Mouse (Mus musculus) bone marrow macrophage, adult 2 months (primary cell): ENCODE measurements around the gene Fmn2. TPM values are rescaled to one million over a fixed set of nuclear protein-coding genes. Genes with fewer than 3 reads are reported as not detected.

Source experiments
- H3K27ac ChIP-seq: 2 replicates; pipeline ENCODE4 v1.5.1; 2012; ENCODE audit warnings: low read depth, low read length; ENCODE audit not compliant: insufficient read depth
- H3K4me1 ChIP-seq: 2 replicates; pipeline ENCODE4 v1.6.1; 2012; ENCODE audit warnings: low read length; ENCODE audit not compliant: control insufficient read depth, insufficient read depth
- H3K4me3 ChIP-seq: 2 replicates; pipeline ENCODE4 v1.5.1; 2012; ENCODE audit warnings: mild to moderate bottlenecking, low read length, moderate library complexity; ENCODE audit not compliant: insufficient read depth
- CTCF ChIP-seq: IDR thresholded peaks from 2 replicates; pipeline ENCODE4 v1.5.1; 2012; ENCODE audit warnings: low read depth, mild to moderate bottlenecking, low read length, moderate library complexity
- POLR2A ChIP-seq: IDR thresholded peaks from 2 replicates; pipeline ENCODE4 v1.6.1; 2012; ENCODE audit warnings: mild to moderate bottlenecking, low read depth, low read length, borderline replicate concordance
- polyA plus RNA-seq: library from polyadenylated mRNA; stranded (reverse); fragments of >200 nt; gene quantifications from 2 replicates; pipeline ENCODE4 v1.2.4, GENCODE M21; 2012; ENCODE audit not compliant: missing spikeins, insufficient read depth, insufficient read length

The Fmn2 gene
- polyA plus RNA-seq, 1 experiment: not detected

DNA sequence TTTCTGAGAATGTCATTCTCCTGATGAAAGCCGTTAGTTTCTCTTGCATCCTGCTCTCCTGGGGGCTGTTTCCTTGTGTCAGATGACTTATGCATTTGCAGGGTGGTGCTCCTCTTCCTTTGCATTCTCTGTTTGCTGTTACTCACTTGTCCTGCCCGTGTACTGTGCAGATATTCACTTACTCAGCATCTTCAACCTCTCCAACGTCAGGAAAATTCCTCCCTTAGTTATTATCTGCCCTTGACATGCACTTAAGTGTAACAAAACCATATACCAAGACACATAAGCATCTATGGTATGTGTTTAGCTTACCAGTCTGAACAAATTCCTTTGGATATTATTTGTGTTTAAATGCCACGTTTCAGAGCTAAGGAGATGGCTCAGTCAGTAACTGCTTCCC, 175.6 kb downstream of the Fmn2 start:
- TF ChIP-seq CTCF (no peak), POLR2A (no peak)
- no peak overlapping the region for H3K27ac ChIP-seq
- no peaks in the 10 kb centered on the region for H3K4me1 ChIP-seq
- H3K4me3 ChIP-seq: no peak overlapping the region

DNA sequence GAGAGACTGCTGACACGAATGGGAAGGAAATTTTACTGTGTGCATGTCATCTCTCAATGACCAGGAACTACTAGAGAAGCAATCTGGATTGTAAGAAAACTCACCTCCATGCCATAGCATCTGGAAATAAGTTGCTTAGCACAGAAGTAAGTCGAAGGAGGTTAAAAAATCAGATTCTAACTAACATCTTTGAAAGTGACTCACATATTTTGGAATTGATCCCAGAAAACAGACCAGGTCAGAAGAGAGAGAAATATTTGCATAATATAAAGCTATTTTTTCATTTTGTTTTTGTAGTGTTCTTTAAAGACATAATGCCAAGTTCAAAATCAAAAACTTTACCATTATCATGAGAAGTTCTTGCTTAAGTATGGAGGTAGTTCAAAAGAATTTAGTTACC, 187.7 kb downstream of the Fmn2 start:
- no peak for TF ChIP-seq CTCF
- TF ChIP-seq POLR2A: no peak
- no peak overlapping the region for H3K4me3 ChIP-seq
- no peaks in the 10 kb centered on the region for H3K4me1 ChIP-seq
- no peak overlapping the region for H3K27ac ChIP-seq

DNA sequence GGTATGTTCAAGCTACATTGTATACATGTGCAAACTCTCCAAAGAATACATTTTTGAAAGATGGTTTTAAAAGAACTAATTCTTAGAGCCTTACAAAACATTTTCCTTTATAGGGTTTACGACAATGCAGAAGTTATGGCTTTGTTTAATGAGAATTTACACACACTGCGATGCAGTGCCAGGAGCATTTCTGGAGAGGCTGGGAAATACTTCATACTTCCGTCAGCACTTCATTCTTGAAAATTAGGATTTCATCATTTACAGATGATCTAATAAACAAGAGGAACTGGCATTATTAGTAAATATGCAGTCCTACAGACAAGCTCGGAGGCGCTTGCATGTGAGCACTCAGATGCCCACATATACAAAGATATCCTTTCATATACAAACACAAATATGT, 199.2 kb downstream of the Fmn2 start:
- Histone ChIP-seq H3K4me3 (no peak overlapping the region), H3K4me1 (no peaks in the 10 kb centered on the region), H3K27ac (no peak overlapping the region)
- TF ChIP-seq POLR2A: no peak
- TF ChIP-seq CTCF: no peak

DNA sequence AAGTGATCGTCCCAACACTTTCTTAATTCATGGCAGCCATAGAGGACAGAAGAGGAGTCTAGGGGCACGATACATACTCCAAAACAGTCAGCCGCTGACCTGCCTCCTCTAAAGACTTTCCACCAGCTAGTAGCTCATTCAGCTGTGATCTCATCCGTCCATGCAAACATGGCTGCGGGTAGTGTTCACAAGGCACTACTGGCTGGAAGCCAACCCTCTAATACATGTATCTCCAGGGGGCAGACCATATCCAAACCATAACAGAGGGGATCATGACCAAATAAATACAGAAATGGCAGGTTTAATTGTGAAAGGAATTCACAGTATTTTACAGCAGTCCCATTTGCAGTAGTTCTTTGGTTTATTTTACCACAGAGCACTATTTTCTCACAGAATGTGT, 200.2 kb downstream of the Fmn2 start:
- H3K4me1 ChIP-seq: no peaks in the 10 kb centered on the region

DNA sequence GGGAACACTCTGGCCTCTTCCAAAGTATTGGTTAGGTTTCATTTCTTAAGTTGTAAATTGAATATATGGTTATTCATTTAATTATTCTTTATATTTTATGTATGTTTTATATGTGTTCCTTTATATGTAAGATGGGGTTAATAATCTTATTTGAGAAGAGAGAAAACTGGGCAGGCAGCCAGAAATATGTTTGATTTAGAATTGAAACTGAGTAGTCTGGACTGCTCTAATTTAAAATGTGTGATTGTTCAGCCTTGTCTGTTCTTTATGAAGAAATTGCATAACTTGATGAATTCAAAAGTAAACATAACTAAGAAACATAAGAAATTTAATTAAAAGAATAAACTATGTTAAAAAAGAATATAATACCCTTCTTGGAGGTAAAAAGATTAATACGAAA, 202.3 kb downstream of the Fmn2 start:
- Histone ChIP-seq H3K4me3 (no peak overlapping the region), H3K27ac (no peak overlapping the region), H3K4me1 (no peaks in the 10 kb centered on the region)
- no peak for TF ChIP-seq POLR2A
- no peak for TF ChIP-seq CTCF

More for the DNA sequence above, 200.2 kb downstream of the Fmn2 start:
- Histone ChIP-seq H3K4me3 (no peak overlapping the region), H3K27ac (no peak overlapping the region)
- TF ChIP-seq CTCF: no peak
- no peak for TF ChIP-seq POLR2A

DNA sequence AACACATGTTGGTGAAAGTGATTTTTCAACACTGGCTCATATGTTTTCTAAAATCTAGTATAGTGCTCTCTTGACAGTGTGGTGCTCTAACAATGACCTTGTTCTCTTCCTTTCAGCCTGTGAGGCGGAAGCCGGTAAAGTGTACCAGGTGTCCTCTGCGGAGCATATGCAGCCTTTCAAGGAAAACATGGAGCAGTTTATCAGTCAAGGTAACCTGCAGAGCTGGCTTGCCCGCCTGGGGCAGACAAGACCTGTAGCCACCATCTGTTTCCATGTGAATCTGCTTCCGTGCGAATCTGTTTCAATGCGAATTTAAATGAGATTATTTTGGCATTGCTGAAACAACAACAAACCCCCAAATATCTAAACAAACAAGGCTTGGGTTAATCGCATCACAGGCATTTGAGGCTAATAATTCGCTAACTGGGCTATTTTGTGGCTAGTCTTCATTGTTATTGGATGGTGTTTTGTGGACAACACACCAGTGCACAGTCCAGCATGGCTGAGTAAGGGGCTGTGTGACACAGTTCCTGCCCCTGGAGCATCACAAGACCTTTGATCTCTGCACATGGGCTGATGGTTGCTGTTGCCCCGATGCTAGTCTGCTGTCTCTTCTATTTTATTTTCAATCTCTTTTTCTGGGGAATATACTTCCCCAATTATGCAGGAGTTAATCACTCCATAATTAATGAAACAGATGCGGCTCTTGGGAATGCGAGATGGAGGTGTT, 218.3 kb downstream of the Fmn2 start:
- H3K4me3 ChIP-seq: no peak overlapping the region
- no peaks in the 10 kb centered on the region for H3K4me1 ChIP-seq
- no peak for TF ChIP-seq CTCF
- TF ChIP-seq POLR2A: no peak
- H3K27ac ChIP-seq: no peak overlapping the region

DNA sequence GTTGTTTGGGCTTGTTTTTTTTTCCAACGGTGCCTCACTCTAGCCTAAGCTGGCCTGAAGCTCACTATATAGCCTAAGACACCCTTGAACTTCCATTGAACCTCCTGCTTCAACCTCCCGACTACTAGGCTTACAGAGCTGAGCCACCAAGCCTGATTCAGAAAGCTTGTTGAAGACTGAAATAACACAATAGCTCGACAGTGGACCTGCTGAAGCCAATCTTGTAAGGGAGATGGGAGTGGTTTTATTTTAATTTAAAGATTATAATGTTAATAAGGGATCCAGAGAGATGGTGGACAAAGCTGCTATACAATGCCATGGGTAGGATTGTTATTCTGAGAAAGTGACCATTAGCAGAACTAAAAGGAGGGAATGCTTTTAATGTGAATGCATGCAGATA, 227.1 kb downstream of the Fmn2 start:
- TF ChIP-seq CTCF (no peak), POLR2A (no peak)
- Histone ChIP-seq H3K4me1 (no peaks in the 10 kb centered on the region), H3K4me3 (no peak overlapping the region), H3K27ac (no peak overlapping the region)

DNA sequence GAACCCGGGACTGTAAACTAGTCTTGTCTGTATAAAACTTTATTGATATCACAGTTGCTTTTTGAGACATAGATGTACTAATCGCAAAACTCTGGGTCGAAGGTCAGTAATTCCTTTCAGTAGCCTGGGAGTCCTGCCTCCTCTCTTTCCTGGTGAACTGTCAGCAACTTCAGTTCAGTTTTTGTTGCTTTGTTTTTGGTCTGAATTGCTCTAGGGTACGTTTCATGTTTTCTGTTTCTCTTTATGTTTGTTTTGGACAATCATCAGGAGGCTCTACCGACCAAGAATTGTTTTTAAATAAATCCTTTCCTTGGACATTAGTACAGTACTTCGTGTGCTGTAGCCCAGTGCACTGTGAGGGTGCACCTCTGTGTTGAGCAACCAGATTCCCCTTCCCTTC, 231.1 kb downstream of the Fmn2 start:
- no peak for TF ChIP-seq POLR2A
- no peak for TF ChIP-seq CTCF
- no peaks in the 10 kb centered on the region for H3K4me1 ChIP-seq
- H3K4me3 ChIP-seq: no peak overlapping the region
- H3K27ac ChIP-seq: no peak overlapping the region

DNA sequence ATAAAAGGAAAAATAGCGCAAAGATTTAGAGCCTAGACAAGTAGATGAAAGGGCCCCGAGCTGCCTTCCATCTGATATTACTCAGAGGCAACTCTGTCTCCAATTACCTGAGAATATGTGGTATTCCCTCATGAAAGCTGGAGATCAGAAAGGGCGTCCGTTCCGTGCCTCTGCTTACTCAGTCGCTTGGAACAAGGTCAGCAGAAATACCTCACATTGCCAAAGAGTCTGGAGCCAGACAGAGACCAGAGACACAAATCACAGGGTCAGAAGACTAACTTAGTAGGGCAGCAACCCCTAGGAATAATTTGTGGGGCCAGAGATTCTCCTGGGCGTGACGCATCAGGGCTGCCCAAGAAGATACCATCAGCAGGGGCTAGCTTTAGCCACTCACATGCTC, 237.3 kb downstream of the Fmn2 start:
- TF ChIP-seq POLR2A (no peak), CTCF (no peak)
- no peak overlapping the region for H3K27ac ChIP-seq
- no peak overlapping the region for H3K4me3 ChIP-seq
- H3K4me1 ChIP-seq: no peaks in the 10 kb centered on the region

DNA sequence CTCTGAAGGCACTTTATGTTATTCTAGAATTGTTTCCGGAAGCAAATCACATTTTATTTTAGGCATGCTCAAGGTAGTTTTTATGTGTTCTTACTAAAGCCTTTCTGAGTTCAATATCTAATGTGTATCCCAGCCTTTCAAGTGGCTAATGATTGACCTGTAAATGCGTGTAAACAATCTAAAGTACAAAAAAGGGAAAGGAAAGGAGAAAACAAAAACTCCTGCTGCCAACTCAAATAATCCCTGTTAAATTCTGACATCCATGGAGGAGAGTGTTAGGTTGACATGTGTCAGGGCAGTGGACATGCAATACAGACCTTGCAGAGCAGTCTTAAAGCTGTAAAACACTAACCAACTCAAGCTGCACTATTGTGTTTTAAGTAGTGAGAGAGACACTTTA, 241.0 kb downstream of the Fmn2 start:
- no peak overlapping the region for H3K27ac ChIP-seq
- H3K4me3 ChIP-seq: no peak overlapping the region
- H3K4me1 ChIP-seq: no peaks in the 10 kb centered on the region
- TF ChIP-seq POLR2A: no peak
- TF ChIP-seq CTCF: no peak

DNA sequence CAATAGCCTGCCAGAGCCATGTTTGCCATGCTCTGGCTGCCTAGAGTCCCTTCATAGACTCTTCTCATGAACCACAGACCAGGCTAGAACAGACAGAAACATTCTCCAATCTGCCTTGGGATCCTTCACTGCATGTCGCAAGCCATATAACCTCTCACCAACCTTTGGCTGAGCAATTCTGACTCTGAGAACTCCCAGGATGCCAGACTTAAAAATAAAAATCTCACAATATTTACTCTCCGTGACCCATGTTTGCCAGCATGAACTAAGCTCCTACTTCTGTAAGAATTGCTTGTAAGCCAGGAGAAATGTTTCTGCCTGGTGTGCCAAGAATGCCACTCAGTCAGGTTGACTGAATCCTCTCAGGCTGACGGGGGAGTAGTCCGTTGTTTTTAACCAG, 246.9 kb downstream of the Fmn2 start:
- no peak overlapping the region for H3K27ac ChIP-seq
- H3K4me3 ChIP-seq: no peak overlapping the region
- TF ChIP-seq CTCF: no peak
- TF ChIP-seq POLR2A: no peak
- H3K4me1 ChIP-seq: no peaks in the 10 kb centered on the region
